ENCODE assay signal across 11 mouse cellular contexts in the genomic region with DNA sequence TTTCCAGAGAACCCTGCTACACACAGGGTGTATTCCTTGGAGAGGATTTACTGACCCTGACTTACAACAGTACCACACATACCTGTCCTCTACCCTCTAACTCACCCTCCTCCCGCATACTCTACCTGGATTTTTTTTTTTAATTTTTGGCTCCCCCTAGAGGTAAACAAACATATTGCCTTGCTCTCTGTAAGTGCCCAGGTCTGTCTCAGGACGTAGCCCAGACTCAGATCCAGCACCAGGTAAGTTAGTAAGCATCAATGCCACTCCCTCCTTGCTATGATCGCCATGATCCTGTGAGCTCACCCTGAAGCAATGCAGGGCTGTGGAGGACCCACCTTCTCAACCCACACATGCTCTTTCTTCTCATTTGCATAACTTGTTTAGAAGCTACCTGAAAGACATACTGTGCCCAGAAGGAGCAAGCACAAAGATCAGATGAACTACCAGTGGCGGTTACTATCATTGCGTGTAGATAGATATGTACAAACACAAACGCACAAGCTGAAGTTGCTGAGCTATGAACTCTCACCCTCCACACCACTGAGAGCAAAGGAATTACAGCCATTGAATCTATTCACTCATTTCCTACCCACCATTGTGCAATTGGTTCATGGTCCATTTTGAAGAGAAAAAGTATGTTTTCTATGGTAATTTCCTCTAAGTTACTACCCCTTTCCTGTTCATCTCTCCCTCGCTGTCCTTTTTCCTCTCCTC. TPM values are rescaled to one million over a fixed set of nuclear protein-coding genes. Genes with fewer than 3 reads are reported as not detected.
DNase-seq lines count a peak whose midpoint lies in the region; ATAC-seq and TF ChIP-seq lines count a peak whose summit lies in the region.
"Had no signal": no experiment of that assay in that cellular context is flagged by ENCODE, and none has a peak within 500 bp of the region (broad histone marks: within the 10 kb centered on the region; RNA-seq: fewer than 3 reads in every experiment).

No protein-coding gene starts in this region.

- H3K9me3 ChIP-seq in liver, postnatal 0 days (ENCODE audit: low read length) = no peaks in the 10 kb centered on the region
- H3K9me3 ChIP-seq in hindbrain, embryonic 13.5 days = no peaks in the 10 kb centered on the region
- H3K9me3 ChIP-seq: kidney, embryonic 15.5 days had no signal

- H3K4me2 ChIP-seq in liver, postnatal 0 days (ENCODE audit: low read depth, low read length) = no peak overlapping the region
- no peak overlapping the region for H3K4me2 ChIP-seq in hindbrain, embryonic 13.5 days
- H3K4me2 ChIP-seq: kidney, embryonic 15.5 days had no signal

- H3K27ac ChIP-seq in kidney, adult 2 months (ENCODE audit: insufficient read depth, low read depth, low read length) = no peak overlapping the region
- H3K27ac ChIP-seq in liver, postnatal 0 days (ENCODE audit: low read depth) = peak overlapping the region; percentile 44; the same call in 1 of the 2 replicates
- H3K27ac ChIP-seq in hindbrain, embryonic 13.5 days = no peak overlapping the region
- H3K27ac ChIP-seq: kidney, embryonic 15.5 days had no signal

- H3K4me3 ChIP-seq in kidney, adult 2 months (ENCODE audit: insufficient read depth, low read depth, low read length) = no peak overlapping the region
- H3K4me3 ChIP-seq in liver, postnatal 0 days (ENCODE audit: low read depth, low read length) = no peak overlapping the region
- no peak overlapping the region for H3K4me3 ChIP-seq in hindbrain, embryonic 13.5 days
- H3K4me3 ChIP-seq: kidney, embryonic 15.5 days had no signal

- no peaks in the 10 kb centered on the region for H3K27me3 ChIP-seq in kidney, adult 2 months (replicated peaks; ENCODE audit: control insufficient read depth, insufficient read depth, low read length)
- no peaks in the 10 kb centered on the region for H3K27me3 ChIP-seq in liver, postnatal 0 days (ENCODE audit: insufficient read depth, low read length)
- H3K27me3 ChIP-seq in hindbrain, embryonic 13.5 days = no peaks in the 10 kb centered on the region
- H3K27me3 ChIP-seq: kidney, embryonic 15.5 days had no signal

- no peak for TF ChIP-seq POLR2A in kidney, adult 2 months (IDR thresholded peaks at IDR 0.05; ENCODE audit: low read depth, low read length)

- no peak for TF ChIP-seq EP300 in liver, postnatal 0 days (IDR thresholded peaks at IDR 0.05; ENCODE audit: low read depth)

- no peak overlapping the region for H3K9ac ChIP-seq in liver, postnatal 0 days (replicated peaks)
- no peak overlapping the region for H3K9ac ChIP-seq in hindbrain, embryonic 13.5 days
- H3K9ac ChIP-seq: kidney, embryonic 15.5 days had no signal

- 66% methylated on average over 7 of the region's 7 CpGs for WGBS in kidney, adult 2 months
- WGBS in liver, postnatal 0 days (ENCODE audit: insufficient replicate concordance) = 59% methylated on average over 7 of the region's 7 CpGs
- 77% methylated on average over 7 of the region's 7 CpGs for WGBS in hindbrain, embryonic 13.5 days

- ATAC-seq in liver, postnatal 0 days = peak; percentile 69
- no peak for ATAC-seq in hindbrain, embryonic 13.5 days (ENCODE audit: low FRiP score)

- H3K36me3 ChIP-seq in kidney, adult 2 months (ENCODE audit: control insufficient read depth, insufficient read depth, low read length) = no peaks in the 10 kb centered on the region
- H3K36me3 ChIP-seq in liver, postnatal 0 days (replicated peaks; ENCODE audit: insufficient read depth, low read length) = peaks cover 12% of the 10 kb centered on the region; the same call in 1 of the 2 replicates
- no peaks in the 10 kb centered on the region for H3K36me3 ChIP-seq in hindbrain, embryonic 13.5 days
- H3K36me3 ChIP-seq: kidney, embryonic 15.5 days had no signal

- no peaks in the 10 kb centered on the region for H3K4me1 ChIP-seq in kidney, adult 2 months (ENCODE audit: control insufficient read depth, insufficient read depth, low read length)
- peaks cover 5% of the 10 kb centered on the region; the same call in 1 of the 2 replicates for H3K4me1 ChIP-seq in liver, postnatal 0 days (ENCODE audit: insufficient read depth)
- H3K4me1 ChIP-seq in hindbrain, embryonic 13.5 days (replicated peaks) = no peaks in the 10 kb centered on the region
- H3K4me1 ChIP-seq: kidney, embryonic 15.5 days had no signal

- peak; percentile 23; the same call in 1 of the 2 replicates for TF ChIP-seq CTCF in kidney, adult 2 months (conservative IDR thresholded peaks at IDR 0.05; ENCODE audit: insufficient read depth, insufficient read length, low read depth, low read length)
- peak; percentile 57 for TF ChIP-seq CTCF in liver, postnatal 0 days (IDR thresholded peaks at IDR 0.05; ENCODE audit: low read depth)

- no peak for DNase-seq in kidney, adult 2 months
- DNase-seq in kidney, adult 18-20 months = no peak
- DNase-seq in CD4-positive, CD25-positive, alpha-beta regulatory T cell, adult 2 months (ENCODE audit: low read depth, low spot score) = peak; percentile 44
- DNase-seq in ZHBTc4 (ENCODE audit: low read depth, low spot score) = peak; percentile 66
- DNase-seq in liver, postnatal 0 days = no peak
- DNase-seq in yolk sac, embryonic 10.5 days (ENCODE audit: low spot score) = no peak
- no peak for DNase-seq in adrenal gland, postnatal 25 days
- DNase-seq: gastrocnemius, postnatal 25 days had no signal

RNA-seq across cellular contexts. Expression of gene Pdlim1, which starts 39.7 kb away (rescaled TPM):
- 15.4 and 25.7 TPM in 2 replicates for polyA plus RNA-seq in kidney, adult 2 months (2012; rRNA removed)
- polyA plus RNA-seq in liver, postnatal 0 days (2015; fragmentation: Nextera tagmentation; extraction: Ambion mirVana) = 80.4 and 82.1 TPM in 2 replicates
- total RNA-seq in adrenal gland, postnatal 25 days (2021) = 19.3 and 22.0 TPM in 2 replicates
- 13.8 and 14.7 TPM in 2 replicates for polyA plus RNA-seq in hindbrain, embryonic 13.5 days (2015; fragmentation: Nextera tagmentation; extraction: Ambion mirVana)

RNA-seq across cellular contexts. Expression of gene Cyp2c70, which starts 44.9 kb away (rescaled TPM):
- not detected in 2 replicates for polyA plus RNA-seq in kidney, adult 2 months (2012; rRNA removed)
- 49.8 and 59.6 TPM in 2 replicates for polyA plus RNA-seq in liver, postnatal 0 days (2015; fragmentation: Nextera tagmentation; extraction: Ambion mirVana)
- 0.24 and 5.6 TPM in 2 replicates for total RNA-seq in adrenal gland, postnatal 25 days (2021)
- polyA plus RNA-seq in hindbrain, embryonic 13.5 days (2015; fragmentation: Nextera tagmentation; extraction: Ambion mirVana) = not detected in 2 replicates
- total RNA-seq: gastrocnemius, postnatal 25 days had no signal
- polyA plus RNA-seq: embryonic facial prominence, embryonic 11.5 days had no signal

Comparison
In these comparisons a context has a peak if more than half of its experiments do, and no peak if none do; other contexts are left out.
1. DNase-seq: peak in CD4-positive, CD25-positive, alpha-beta regulatory T cell, adult 2 months (single experiment) and ZHBTc4 (single experiment); none in kidney, adult 2 months (single experiment), kidney, adult 18-20 months (single experiment), liver, postnatal 0 days (single experiment), yolk sac, embryonic 10.5 days (single experiment) and adrenal gland, postnatal 25 days (single experiment).
2. RNA of gene Cyp2c70, which starts 44.9 kb away (polyA plus RNA-seq): 49.8 to 59.6 TPM in liver, postnatal 0 days; not detected in kidney, adult 2 months and not detected in hindbrain, embryonic 13.5 days; every median in the first group is over 10 times any median in the second.